Mouse (Mus musculus) ovary, postnatal 10 days (tissue): ENCODE data around the gene Zfp189.
A peak's percentile ranks its signal among the peaks of the same experiment; 100 is the strongest.
"Not testable (repeated sequence)": the region's sequence is repeated elsewhere in the genome, so short reads cannot be mapped to it uniquely, and the experiment has no call there.

Experiments used
- DNase-seq: peaks from one replicate; pipeline ENCODE4 v3.0.0; 2022; ENCODE audit warnings: low spot score

Zfp189 gene

GRCm38 (mm10) chr4:49520572-49521340 is at the start of gene Zfp189, which contains the start of gene Mrpl50:
Gene Zfp189 (plus strand): TSS chr4:49521176.
Gene Mrpl50 (minus strand): TSS chr4:49521093.
- peak; percentile 66 for DNase-seq

- DNase-seq: no peak
Measured at GRCm38 (mm10) chr4:49473435-49474100, 47.4 kb upstream of the Zfp189 start, which contains the start of gene Acnat1. Gene Acnat1 (minus strand): TSS chr4:49473912.

GRCm38 (mm10) chr4:49474583-49474982 is 46.4 kb upstream of the Zfp189 start:
- no peak for DNase-seq

GRCm38 (mm10) chr4:49478118-49478877 is 42.7 kb upstream of the Zfp189 start:
- DNase-seq: no peak

- DNase-seq: not testable (repeated sequence)
Measured at GRCm38 (mm10) chr4:49479035-49479434, 41.9 kb upstream of the Zfp189 start.

- DNase-seq: no peak
Measured at GRCm38 (mm10) chr4:49480104-49480760, 40.7 kb upstream of the Zfp189 start.

- no peak for DNase-seq
Measured at GRCm38 (mm10) chr4:49480896-49481295, 40.1 kb upstream of the Zfp189 start.

GRCm38 (mm10) chr4:49485442-49485841 is 35.5 kb upstream of the Zfp189 start:
- DNase-seq: no peak

GRCm38 (mm10) chr4:49485934-49486650 is 34.9 kb upstream of the Zfp189 start:
- not testable (repeated sequence) for DNase-seq

- DNase-seq: no peak
Measured at GRCm38 (mm10) chr4:49503563-49503962, 17.4 kb upstream of the Zfp189 start.

GRCm38 (mm10) chr4:49506386-49506785 is 14.6 kb upstream of the Zfp189 start, which contains the start of gene Baat:
Gene Baat (minus strand): TSS chr4:49506557.
- no peak for DNase-seq

- no peak for DNase-seq
Measured at GRCm38 (mm10) chr4:49509183-49509582, 11.8 kb upstream of the Zfp189 start.

- DNase-seq: not testable (repeated sequence)
Measured at GRCm38 (mm10) chr4:49510236-49510835, 10.6 kb upstream of the Zfp189 start.

GRCm38 (mm10) chr4:49512636-49513035 is 8.3 kb upstream of the Zfp189 start:
- no peak for DNase-seq

- DNase-seq: no peak
Measured at GRCm38 (mm10) chr4:49514441-49514840, 6.5 kb upstream of the Zfp189 start.

GRCm38 (mm10) chr4:49519476-49519875 is 1.5 kb upstream of the Zfp189 start:
- no peak for DNase-seq

GRCm38 (mm10) chr4:49521346-49521745 is 370 bp downstream of the Zfp189 start:
- DNase-seq: no peak

GRCm38 (mm10) chr4:49522576-49522975 is 1.6 kb downstream of the Zfp189 start:
- DNase-seq: no peak

- no peak for DNase-seq
Measured at GRCm38 (mm10) chr4:49535036-49535435, 14.1 kb downstream of the Zfp189 start.

- no peak for DNase-seq
Measured at GRCm38 (mm10) chr4:49535675-49536294, 14.8 kb downstream of the Zfp189 start.
